Mouse (Mus musculus) embryo, embryonic 9.5 days (tissue): ENCODE measurements at regions not wholly inside any gene's neighbourhood (a gene's known extent, or its start where the extent isn't known, plus 50 kb on each side); places are given as distances from the start of the nearest gene placed in this dataset.
A peak's percentile ranks its signal among the peaks of the same experiment; 100 is the strongest.
"Not testable (repeated sequence)": the region's sequence is repeated elsewhere in the genome, so short reads cannot be mapped to it uniquely, and the experiment has no call there.

Experiments used
- DNase-seq: peaks from one replicate; pipeline ENCODE4 v3.0.0-alpha.2; 2017; ENCODE audit errors: extremely low spot score

DNA sequence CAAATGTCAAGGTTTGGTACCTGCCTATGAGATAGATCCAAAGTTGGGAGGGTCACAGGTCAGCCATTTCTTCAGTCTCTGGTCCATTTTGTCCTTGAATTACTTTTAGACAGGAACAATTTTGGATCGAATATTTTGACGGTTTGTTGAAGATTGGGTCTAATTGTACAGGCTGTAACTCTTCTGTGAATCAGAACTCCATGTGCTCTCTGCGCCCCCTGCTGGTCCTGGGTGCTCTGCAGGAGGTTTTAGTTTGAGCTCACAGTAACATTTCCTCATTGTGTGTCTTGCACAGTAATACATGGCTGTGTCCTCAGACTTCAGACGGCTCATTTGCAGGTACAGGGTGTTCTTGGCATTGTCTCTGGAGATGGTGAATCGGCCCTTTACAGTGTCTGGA is 158.1 kb downstream of the Adam6a start:
- not testable (repeated sequence) for DNase-seq

DNA sequence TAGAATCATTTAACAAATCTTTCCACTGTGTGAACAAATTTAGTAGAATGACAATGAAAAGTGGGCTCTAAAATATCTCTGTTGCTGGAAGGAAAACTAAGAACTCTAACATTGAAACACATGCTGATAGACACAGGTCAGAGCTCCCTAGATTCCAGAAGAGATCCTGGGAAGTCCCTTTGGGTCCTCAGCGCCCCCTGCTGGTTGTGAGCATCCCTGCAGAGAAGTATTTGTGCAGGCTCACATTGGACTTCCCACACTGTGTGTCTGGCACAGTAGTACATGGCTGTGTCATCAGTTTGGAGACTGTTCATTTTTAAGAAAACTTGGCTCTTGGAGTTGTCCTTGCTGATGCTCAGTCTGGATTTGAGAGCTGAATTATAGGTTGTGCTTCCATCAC is 172.7 kb downstream of the Adam6a start:
- peak; percentile 1 for DNase-seq

DNA sequence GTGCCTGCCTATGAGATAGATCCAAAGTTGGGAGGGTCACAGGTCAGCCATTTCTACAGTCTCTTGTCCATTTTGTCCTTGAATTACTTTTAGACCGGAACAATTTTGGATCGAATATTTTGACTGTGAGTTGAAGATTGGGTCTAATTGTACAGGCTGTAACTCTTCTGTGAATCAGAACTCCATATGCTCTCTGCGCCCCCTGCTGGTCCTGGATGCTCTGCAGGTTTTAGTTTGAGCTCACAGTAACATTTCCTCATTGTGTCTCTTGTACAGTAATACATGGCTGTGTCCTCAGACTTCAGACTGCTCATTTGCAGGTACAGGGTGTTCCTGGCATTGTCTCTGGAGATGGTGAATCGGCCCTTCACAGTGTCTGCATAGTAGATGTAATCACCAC is 192.1 kb downstream of the Adam6a start:
- no peak for DNase-seq

DNA sequence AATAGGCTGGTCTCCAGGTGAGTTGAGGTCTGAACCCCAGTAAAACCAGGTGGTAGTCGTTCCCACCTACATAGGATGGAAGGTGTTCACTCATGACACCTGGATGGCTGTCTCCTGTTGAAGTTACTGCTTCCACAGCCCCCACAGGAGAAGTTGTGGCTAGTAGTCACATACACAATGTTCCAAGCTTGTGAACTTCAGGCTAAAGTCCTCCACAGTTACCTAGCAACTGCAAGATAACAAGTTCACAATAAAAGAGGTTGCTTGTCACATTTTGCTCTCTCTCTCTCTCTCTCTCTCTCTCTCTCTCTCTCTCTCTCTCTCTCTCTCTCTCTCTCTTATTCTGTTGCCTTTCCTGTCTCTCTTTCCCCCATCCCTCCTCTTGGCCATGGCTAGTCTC is 202.6 kb downstream of the Adam6a start:
- no peak for DNase-seq

DNA sequence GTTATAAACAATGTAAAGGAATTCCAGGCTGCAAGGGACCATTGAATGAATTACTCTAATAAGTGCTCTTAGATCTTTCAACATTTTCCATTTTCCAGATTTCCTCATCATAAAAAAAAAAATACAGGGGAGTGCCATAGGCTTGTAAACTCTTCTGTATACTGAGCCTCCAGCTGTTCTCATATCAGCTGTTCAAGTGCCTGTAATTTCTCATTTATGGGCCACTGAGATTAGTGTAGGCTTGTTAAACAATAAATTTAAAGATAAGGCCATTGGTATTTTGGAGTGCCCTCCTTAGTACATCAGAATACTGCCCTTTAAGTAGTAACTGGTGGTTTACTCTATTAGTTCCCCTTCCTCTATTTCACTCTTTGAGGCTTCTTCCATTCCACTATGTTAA is 204.3 kb downstream of the Adam6a start:
- no peak for DNase-seq

DNA sequence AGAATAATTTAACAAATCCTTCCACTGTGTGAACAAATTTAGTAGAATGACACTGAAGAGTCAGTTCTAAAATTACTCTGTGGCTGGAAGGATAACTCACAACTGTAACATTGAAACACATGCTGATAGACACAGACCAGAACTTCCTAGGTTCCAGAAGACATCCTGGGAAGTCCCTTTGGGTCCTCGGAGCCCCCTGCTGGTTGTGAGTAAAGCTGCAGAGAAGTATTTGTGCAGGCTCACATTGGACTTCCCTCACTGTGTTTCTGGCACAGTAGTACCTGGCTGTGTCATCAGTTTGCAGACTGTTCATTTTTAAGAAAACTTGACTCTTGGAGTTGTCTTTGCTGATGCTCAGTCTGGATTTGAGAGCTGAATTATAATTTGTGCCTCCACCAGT is 225.9 kb downstream of the Adam6a start:
- DNase-seq: no peak

DNA sequence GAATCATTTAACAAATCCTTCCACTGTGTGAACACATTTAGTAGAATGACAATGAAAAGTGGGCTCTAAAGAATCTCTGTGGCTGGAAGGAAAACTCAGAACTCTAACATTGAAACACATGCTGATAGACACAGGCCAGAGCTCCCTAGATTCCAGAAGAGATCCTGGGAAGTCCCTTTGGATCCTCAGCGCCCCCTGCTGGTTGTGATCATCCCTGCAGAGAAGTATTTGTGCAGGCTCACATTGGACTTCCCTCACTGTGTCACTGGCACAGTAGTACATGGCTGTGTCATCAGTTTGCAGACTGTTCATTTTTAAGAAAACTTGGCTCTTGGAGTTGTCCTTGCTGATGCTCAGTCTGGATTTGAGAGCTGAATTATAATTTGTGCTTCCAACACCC is 252.2 kb downstream of the Adam6a start:
- not testable (repeated sequence) for DNase-seq

DNA sequence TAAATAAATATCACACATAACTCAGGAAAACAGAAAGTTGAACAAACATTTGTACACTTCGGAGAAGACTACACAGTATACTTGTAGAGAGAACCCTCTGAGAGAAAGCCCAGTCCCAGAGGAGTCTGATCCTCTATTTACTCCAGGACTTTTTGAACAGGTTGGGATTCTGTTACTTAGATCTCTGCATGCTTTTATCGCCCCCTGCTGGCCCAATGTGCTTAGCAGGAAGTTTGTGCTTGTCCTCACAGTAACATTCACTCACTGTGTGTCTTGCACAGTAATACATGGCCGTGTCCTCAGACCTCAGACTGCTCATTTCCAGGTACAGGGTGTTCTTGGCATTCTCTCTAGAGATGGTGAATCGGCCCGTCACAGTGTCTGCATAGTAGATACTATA is 282.7 kb downstream of the Adam6a start:
- no peak for DNase-seq

DNA sequence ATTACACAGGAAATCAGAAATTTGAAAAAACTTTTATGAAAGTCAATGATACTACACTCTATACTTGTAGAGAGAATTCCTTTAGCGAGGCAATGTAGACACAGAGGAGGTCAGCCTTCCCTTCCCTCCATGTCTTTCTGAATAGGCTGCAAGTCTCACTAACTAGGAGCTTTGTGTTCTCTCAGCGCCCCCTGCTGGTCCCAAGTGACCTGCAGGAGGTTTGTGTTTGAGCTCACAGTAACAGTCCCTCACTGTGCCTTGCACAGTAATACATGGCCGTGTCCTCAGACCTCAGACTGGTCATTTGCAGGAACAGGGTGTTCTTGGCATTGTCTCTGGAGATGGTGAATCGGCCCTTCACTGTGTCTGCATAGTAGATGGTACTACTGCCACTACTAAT is 315.2 kb downstream of the Adam6a start:
- peak; percentile 1 for DNase-seq

DNA sequence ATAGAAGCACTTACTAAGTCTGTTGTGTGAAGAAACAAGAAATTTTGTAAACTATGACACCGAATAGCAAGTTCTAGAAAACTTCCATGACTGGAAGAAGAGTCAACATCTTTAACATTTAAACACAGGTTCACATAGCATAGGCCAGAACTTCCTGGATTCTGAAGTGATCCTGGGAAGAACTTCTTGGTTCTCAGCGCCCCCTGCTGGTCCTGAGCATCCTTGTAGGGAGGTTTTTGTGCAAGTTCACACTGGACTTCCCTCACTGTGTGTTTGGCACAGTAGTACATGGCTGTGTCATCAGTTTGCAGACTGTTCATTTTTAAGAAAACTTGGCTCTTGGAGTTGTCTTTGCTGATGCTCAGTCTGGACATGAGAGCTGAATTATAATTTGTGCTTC is 335.1 kb downstream of the Adam6a start:
- no peak for DNase-seq

DNA sequence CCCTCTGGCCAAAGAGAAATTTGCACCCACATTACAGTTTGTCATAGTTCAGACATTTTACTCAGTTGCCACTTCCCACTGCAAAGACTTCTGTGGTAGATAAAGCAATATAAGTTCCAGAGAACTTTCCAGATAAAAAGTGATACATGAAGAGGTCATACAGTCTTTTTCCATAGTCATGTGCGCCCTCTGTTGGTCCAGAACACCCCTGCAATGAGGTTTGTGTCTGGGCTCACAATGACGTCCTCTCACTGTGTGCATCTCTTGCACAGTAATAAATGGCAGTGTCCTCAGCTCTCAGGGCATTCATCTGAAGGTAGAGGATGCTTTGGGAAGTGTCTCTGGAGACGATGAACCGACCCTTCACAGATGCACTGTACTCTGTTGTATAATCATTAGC is 352.4 kb downstream of the Adam6a start:
- no peak for DNase-seq

DNA sequence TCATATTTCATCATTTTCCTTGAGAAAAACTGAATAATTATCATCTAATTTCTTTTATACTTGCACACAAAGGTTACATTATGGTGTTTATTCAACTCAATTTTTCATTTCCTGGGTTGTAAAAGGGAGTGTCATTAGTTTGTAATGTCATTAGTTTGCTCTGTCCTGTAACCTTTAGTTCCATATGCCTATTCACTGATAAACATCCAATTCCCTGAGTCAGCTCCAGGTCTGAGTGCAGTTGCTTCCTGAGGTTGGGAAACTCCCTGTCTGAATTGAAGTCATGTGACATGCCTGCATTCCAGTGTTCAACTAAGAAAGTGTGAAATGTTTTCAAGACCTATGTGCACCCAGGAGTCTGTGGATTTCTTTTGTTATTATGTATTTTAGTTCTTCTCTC is 362.8 kb downstream of the Adam6a start:
- no peak for DNase-seq

DNA sequence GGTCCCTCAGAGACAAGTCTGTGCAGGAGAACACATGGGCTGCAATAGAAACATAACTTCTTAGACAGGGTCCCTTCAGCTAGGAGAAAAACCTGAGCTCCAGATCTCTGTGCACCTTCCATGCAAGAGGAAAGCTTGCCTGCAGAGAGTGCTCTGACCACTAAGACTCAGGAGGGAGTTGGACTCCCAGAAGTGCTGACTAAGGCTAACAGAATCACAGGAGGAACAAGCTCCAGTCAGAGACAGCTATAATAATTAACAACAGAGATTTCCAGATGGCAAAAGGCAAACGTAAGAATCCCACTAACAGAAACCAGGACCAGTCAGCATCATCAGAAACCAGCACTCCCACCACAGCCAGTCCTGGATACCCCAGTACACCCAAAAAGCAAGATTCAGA is 364.0 kb downstream of the Adam6a start:
- DNase-seq: no peak

DNA sequence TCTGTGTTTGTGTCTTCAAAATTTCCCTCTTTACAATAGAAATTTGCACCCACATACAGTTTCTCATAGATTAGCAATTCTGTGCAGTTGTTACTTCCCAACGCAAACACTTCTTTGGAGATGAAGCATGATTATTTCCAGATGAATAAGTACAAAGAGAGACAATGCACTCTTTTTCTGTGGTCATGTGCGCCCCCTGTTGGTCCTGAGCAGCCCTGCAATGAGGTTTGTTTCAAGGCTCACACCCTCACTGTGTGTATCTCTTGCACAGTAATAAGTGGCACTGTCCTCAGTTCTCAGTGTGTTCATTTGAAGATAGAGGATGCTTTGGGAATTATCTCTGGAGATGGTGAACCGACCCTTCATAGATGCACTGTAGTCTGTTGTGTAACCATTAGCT is 368.1 kb downstream of the Adam6a start:
- no peak for DNase-seq

DNA sequence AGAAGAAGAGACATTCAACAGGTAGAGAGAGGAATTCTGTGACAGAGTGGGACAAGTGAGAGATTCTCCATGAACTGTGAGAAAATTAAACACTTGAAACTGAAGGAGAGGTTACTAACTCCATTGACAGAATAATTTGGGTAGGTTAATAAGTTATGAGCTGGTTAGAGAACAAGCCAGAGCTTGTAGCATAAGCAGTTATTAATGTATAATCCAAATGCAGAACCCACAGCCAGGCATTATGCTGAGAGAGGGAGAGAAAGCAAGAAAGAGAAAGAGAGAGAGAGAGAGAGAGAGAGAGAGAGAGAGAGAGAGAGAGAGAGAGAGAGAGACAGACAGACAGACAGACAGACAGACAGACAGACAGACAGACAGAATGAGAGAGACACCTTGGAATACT is 397.0 kb downstream of the Adam6a start:
- no peak for DNase-seq

DNA sequence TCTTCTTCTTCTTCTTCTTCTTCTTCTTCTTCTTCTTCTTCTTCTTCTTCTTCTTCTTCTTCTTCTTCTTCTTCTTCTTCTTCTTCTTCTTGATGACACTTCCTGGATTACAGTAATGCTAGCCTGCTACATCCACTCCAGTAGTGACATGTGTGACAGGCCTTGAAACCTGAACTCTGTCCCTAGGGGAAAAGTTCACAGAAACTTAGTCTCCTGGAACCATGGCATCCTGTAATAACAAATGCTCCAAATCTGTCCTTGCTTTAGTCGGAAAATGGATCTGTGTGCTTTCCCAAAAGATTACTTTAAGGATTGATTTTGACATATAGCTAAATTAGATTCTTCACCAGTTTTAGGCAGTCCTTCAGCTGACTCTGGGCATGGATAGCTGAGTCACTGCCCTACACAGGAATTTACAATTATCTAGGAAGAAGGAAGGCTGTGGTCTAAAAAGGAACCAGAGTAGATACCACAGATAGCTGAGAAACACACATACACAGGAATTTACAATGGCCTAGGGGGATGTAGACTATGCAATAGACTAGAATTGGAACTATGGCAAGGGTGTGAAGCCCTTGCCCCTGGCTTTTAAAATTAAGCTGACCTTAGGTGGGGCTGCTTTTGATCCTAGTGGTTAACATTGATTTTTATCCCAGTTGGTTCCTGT is 400.1 kb downstream of the Adam6a start:
- DNase-seq: not testable (repeated sequence)

DNA sequence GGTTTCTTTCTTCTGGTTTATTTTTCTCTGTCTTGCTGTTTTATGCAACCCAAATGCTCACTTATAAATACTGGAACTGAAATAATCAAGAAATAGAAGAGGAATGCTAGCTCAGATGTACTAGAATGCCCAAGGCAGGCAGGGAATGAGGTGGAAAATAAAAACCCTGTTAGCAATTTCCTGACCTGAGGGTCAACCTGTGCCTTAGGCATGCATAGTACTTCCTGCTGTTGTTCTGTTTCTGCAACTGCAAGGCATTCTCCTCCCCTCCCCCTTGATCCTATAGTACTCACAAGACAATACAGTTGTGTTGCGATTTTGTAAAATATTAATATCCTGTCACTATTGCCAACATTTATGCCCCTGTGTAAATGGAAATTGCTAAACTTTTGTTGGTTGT is 402.1 kb downstream of the Adam6a start:
- DNase-seq: not testable (repeated sequence)

DNA sequence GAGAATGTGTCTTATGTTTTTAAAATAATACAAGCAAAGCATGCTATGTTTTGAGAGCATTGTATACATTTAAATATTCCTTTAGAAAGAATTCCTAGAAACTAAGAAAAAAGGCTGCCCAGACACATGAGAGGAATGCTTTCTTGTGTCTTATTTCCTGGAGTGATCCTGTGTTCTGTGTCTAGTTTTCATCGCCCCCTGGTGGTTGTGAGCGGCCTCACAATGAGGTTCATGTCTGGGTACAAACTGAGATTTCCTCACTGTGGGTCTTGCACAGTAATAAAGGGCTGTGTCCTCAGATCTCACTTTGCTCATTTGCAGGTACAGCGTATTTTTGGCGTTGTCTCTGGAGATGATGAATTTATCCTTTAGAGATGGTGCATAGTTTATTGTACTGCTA is 404.3 kb downstream of the Adam6a start:
- not testable (repeated sequence) for DNase-seq

DNA sequence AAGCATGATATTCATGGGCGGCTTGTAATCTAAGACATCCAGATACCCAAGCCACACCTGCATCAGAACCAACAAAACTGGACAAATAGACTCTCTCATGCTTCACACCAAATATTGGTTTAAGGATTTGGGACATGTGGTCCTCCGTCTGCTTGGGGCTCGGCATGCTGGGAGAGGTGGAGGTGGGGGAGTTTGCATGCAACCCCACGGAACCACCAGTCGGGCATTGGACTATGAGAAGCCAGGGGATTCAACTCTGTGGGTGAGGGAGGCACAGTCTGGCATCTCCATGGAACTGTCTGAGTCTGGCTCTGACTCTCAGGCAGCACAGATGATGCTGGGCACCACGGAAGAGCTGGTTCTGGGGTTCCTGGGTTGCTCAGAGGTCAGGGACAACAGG is 430.6 kb downstream of the Adam6a start:
- DNase-seq: no peak

DNA sequence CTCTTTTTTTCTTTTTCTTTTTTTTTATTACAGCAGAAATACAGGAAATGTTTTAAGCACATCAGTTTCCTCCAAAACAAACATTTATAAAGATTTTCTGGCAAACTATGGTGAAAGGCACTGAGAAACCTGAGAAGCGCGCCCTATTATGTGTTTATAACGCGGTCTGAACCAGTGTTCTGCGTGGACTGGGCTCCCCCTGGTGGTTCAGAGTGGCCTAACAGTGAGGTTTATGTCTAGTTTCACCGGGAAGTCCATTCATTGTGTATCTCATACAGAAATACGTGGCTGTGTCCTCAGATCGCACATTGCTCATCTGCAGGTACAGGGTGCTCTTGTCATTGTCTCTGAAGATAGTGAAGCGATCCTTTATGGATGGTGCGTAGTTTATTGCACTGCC is 437.9 kb downstream of the Adam6a start:
- peak; percentile 7 for DNase-seq

DNA sequence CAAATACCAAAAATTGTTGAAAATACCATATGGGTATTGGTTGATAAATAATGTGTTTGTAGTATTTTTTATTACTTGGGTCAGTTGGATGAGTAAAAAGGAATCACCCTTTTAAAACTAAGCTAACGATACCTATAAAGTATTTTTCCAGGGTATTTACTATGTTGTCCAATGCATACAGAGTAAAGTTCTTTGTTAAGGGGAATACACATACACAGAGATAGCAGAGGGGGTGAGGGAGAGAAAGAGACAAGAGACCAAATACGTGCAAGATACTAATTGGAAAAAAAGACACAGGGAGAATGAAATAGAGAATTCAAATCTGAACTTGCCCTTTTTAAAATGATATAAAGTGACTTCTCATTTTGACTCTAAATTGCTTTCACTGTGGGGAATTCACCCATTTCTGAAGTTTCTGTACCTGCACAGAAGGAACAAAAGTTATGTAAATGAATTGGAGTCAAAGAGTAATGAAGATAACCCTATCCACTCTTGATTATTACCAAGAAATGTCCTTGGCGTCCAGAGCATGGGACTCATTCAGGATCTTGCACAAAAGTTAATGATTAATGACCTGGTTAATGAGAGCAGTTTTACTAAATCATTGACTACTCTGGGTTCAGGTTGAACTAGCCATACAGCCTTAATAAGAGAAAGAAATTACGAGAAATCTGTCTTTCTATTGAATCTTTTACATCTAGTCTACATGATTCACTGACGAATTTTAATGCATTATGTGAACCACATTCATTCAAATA is 443.7 kb downstream of the Adam6a start:
- no peak for DNase-seq

DNA sequence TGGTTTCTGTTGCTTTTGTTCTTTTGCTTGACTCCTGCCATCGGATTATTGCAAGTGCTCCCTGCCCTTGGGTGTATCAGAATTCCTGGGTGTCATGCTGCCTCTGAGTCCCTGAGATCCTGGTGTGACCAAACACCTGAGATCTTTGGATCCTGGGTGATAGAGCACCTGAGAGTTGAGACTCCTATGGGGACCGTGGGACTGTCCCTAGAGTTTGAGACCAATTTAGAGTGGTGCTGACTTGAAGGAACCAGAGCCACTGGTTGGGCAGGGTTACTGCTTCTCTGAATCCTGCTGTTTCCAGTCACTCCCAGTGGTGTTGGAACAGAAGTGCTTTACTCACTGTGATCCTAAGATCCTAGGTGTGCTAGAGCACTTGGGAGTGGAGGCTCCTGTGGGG is 448.7 kb downstream of the Adam6a start:
- DNase-seq: no peak

DNA sequence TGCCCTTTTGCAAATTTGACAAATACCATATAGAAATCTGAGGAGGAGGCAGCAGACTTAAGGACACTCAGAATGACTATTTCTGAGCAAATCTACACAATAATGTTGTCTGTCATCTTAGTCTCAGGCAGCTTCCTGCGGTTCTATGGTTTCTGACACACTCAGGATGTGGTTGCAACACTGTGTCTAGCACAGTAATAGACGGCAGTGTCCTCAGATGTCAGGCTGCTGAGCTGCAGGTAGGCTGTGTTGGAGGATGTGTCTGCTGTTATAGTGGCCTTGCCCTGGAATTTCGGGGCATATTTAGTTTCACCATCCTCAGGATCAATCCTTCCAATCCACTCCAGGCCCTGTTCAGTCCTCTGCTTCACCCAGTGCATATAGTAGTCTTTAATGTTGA is 450.6 kb downstream of the Adam6a start:
- not testable (repeated sequence) for DNase-seq

DNA sequence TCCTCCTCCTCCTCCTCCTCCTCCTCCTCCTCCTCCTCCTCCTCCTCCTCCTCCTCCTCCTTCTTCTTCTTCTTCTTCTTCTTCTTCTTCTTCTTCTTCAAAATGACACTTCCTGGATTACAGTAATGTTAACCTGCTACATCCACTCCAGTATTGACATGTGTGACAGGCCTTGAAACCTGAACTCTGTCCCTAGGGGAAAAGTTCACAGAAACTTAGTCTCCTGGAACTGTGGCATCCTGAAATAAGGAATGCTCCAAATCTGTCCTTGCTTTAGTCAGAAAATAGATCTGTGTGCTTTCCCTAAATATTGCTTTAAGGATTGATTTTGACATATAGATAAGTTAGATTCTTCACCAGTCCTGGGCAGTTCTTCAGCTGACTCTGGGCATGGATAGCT is 464.8 kb downstream of the Adam6a start:
- not testable (repeated sequence) for DNase-seq
